Mouse (Mus musculus) hindbrain, embryonic 12.5 days (tissue): ENCODE results near the gene Adgrl3. TPM values are rescaled to one million over a fixed set of nuclear protein-coding genes. Genes with fewer than 3 reads are reported as not detected.
A peak's percentile ranks its signal among the peaks of the same experiment; 100 is the strongest.

Experiments used
- ATAC-seq: fragments of 200-750 bp; cut with Nextera tagmentation; 2 replicates; pipeline ENCODE4 v1.8.0; 2017; ENCODE audit warnings: moderate TSS enrichment; ENCODE audit not compliant: low FRiP score
- H3K27ac ChIP-seq: fragments of 300-500 bp; sonication (generic); 2 replicates; pipeline ENCODE4 v1.5.1; 2016; ENCODE audit warnings: mild to moderate bottlenecking
- H3K27me3 ChIP-seq: fragments of 300-500 bp; sonication (generic); 2 replicates; pipeline ENCODE4 v1.6.1; 2016; ENCODE audit warnings: mild to moderate bottlenecking
- H3K36me3 ChIP-seq: fragments of 300-500 bp; sonication (generic); 2 replicates; pipeline ENCODE4 v1.6.1; 2016; ENCODE audit warnings: mild to moderate bottlenecking
- H3K4me1 ChIP-seq: fragments of 300-500 bp; sonication (generic); 2 replicates; pipeline ENCODE4 v1.6.1; 2016
- H3K4me2 ChIP-seq: fragments of 300-500 bp; sonication (generic); replicated peaks from 2 replicates; pipeline ENCODE4 v1.6.1; 2016; ENCODE audit warnings: mild to moderate bottlenecking
- H3K4me3 ChIP-seq: fragments of 300-500 bp; sonication (generic); 2 replicates; pipeline ENCODE4 v1.5.1; 2016; ENCODE audit warnings: mild to moderate bottlenecking
- H3K9ac ChIP-seq: fragments of 300-500 bp; sonication (generic); 2 replicates; pipeline ENCODE4 v1.6.1; 2016; ENCODE audit warnings: mild to moderate bottlenecking, moderate library complexity
- H3K9me3 ChIP-seq: fragments of 300-500 bp; sonication (generic); replicated peaks from 2 replicates; pipeline ENCODE4 v1.6.1; 2016; ENCODE audit warnings: mild to moderate bottlenecking
- WGBS: fragments of 180-500 bp; shearing (Covaris S2); methylation state at CpG from one replicate; pipeline ENCODE4 v1.1.7; 2016; 5-methylcytosine and 5-hydroxymethylcytosine counted together
- polyA plus RNA-seq: library from polyadenylated mRNA; unstranded; fragments of >200 nt; fragmentation: Nextera tagmentation; extraction: Ambion mirVana; gene quantifications from 2 replicates; pipeline ENCODE4 v1.2.1, GENCODE M21; 2016

Gene Adgrl3
- polyA plus RNA-seq, 1 experiment from 2014 or later = 54.9 TPM

DNA sequence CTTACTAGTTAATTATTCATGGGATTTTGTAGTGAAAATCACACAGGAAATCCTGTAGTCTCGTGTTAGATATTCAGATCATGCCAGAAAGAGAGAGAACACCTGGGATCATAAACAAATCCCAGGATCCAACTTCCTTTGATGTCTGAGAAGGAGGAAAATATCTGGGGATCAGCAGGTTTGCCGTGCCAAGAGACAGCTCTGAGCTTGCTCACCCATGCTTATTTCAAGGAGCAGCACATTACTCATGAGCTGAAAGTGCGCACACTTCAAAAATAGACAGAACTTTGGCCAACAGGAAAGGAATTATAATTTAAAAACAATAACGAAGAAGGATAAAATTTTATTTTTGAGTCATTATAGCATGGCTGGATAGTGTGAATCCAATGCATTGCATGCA lies 446.0 kb downstream of the Adgrl3 start:
- Histone ChIP-seq H3K9ac (no peak overlapping the region), H3K9me3 (no peaks in the 10 kb centered on the region), H3K27ac (no peak overlapping the region), H3K4me2 (no peak overlapping the region), H3K27me3 (no peaks in the 10 kb centered on the region), H3K4me3 (no peak overlapping the region), H3K4me1 (no peaks in the 10 kb centered on the region), H3K36me3 (no peaks in the 10 kb centered on the region)
- no peak for ATAC-seq
- WGBS = 76% methylated on average over 4 of the region's 4 CpGs

DNA sequence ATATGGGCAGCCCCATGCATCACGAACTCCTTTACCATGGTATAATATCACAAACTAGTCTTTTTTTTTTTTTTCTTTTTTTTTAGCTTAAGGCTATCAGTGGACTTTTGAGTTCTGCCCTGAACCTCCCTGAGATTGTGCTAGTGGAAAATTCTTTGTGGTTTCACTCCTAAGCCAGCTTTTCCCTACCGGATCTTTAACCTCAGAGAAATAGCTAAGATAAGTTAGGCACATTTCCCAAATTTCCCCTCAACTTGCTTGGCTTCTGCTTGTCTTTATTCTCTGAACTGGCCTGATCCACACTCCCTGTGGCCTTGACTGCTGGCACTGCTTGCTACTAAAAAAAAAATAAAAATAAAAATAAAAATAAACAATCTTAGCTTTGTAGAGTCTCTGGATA lies 454.7 kb downstream of the Adgrl3 start:
- Histone ChIP-seq H3K9me3 (no peaks in the 10 kb centered on the region), H3K36me3 (no peaks in the 10 kb centered on the region), H3K4me2 (no peak overlapping the region), H3K9ac (no peak overlapping the region), H3K27me3 (no peaks in the 10 kb centered on the region), H3K27ac (no peak overlapping the region), H3K4me1 (no peaks in the 10 kb centered on the region), H3K4me3 (no peak overlapping the region)
- 81% methylated on average over 2 of the region's 2 CpGs for WGBS
- no peak for ATAC-seq

DNA sequence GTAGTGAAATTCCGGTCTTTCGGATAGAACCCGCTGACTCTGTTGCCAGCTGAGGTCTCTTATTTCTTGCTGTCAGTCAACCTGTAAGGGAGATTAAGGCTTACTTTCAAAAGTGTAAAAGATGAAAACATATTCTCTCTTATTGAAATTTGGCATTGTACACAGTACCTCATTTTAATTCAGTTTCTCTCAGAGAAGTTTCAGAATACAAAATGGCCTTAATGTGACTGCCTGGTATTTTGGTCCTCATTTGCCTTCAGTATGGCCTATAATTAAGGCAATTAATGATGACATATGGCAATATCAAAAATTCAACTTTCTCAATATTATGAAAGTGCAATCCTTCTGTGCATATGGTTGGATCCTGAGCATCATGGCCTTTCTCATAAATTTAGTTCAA lies 455.5 kb downstream of the Adgrl3 start:
- no peak overlapping the region for H3K27ac ChIP-seq
- no peaks in the 10 kb centered on the region for H3K36me3 ChIP-seq
- no peak overlapping the region for H3K4me3 ChIP-seq
- H3K4me1 ChIP-seq = no peaks in the 10 kb centered on the region
- WGBS = 89% methylated on average over 3 of the region's 3 CpGs
- no peak overlapping the region for H3K9ac ChIP-seq
- no peaks in the 10 kb centered on the region for H3K9me3 ChIP-seq
- no peaks in the 10 kb centered on the region for H3K27me3 ChIP-seq
- H3K4me2 ChIP-seq = no peak overlapping the region
- ATAC-seq = no peak

DNA sequence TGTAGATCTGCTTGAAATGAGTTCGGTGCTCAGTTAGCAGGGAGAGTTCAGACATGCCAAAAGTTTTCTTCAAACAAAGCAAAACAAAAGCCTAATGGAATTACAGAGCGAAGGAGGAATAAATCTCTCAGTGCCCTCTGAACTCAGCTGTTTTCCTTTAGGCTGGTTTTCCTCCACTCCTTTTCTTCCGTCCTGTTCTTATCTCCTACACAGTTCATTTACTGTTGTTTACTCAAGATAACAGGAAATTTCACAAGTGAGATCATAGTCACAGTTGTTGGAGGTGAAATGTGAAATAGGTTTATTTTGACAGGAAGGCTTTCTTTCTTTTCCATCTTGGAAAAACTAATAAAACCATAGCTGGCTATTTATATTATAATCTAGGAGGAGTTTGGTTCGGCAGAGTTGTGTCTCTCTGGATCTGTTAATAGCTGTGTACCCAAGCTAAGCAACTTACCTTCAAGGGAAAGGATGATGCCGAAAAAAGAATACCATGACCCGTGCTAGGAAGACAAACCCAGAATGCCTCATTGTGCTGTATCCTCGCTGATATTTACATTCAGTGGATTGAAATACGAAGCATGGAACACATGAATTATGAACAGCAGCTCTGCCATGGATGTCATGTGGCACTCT lies 456.2 kb downstream of the Adgrl3 start:
- ATAC-seq = no peak

DNA sequence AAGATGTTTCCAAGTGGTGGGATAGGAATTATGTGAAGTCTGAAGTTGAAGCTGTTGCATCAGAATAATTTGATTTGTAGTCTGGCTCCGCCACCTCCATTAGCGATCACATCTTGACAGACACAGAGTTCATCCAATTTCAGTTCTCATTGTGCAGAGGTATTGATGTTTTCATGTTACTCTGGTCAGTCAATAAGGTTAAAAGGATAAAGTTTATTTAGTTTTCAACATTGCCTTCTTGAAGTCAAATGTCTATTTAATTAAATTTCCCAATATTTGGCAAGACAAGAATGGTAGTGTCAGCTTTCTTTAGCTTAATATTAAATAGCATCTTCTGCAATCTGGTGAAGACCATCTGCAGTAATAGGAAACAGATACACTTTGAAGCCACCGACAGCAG lies 461.0 kb downstream of the Adgrl3 start:
- H3K4me3 ChIP-seq = no peak overlapping the region

More for the DNA sequence above, 456.2 kb downstream of the Adgrl3 start:
- Histone ChIP-seq H3K36me3 (no peaks in the 10 kb centered on the region), H3K27me3 (no peaks in the 10 kb centered on the region), H3K4me2 (no peak overlapping the region), H3K9me3 (no peaks in the 10 kb centered on the region), H3K4me1 (no peaks in the 10 kb centered on the region), H3K9ac (no peak overlapping the region), H3K27ac (no peak overlapping the region), H3K4me3 (no peak overlapping the region)
- whole genome bisulfite sequencing = 71% methylated on average over 8 of the region's 8 CpGs

DNA sequence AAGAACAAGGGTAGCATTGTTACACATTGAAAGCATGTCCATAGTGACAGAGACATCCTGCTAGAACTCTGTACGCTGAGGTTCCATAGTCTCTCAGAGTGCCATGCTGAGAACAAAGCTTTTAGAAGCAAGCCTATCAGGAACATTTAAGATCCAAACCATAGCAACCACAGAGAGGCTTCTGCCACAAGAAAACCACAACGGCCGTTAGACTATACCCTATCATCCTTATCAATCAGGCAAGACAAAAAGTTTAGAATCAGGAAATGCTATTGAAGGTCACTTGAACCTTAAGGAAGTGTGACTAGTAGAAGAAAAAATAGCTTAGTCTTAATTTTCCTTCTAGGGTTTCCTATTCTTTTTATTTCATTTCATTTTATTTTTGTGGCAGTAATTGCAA lies 464.0 kb downstream of the Adgrl3 start:
- no peak overlapping the region for H3K9ac ChIP-seq
- H3K27me3 ChIP-seq = no peaks in the 10 kb centered on the region
- H3K4me3 ChIP-seq = no peak overlapping the region
- no peak overlapping the region for H3K4me2 ChIP-seq
- no peak overlapping the region for H3K27ac ChIP-seq
- no peaks in the 10 kb centered on the region for H3K9me3 ChIP-seq
- no peaks in the 10 kb centered on the region for H3K4me1 ChIP-seq
- ATAC-seq = no peak
- H3K36me3 ChIP-seq = no peaks in the 10 kb centered on the region
- 34% methylated on average over 3 of the region's 3 CpGs for WGBS

More for the DNA sequence above, 461.0 kb downstream of the Adgrl3 start:
- no peaks in the 10 kb centered on the region for H3K36me3 ChIP-seq
- H3K4me2 ChIP-seq = no peak overlapping the region
- WGBS = 81% methylated on average over 3 of the region's 3 CpGs
- no peak overlapping the region for H3K27ac ChIP-seq
- H3K9ac ChIP-seq = no peak overlapping the region
- H3K9me3 ChIP-seq = no peaks in the 10 kb centered on the region
- no peaks in the 10 kb centered on the region for H3K27me3 ChIP-seq
- no peak for ATAC-seq
- no peaks in the 10 kb centered on the region for H3K4me1 ChIP-seq

DNA sequence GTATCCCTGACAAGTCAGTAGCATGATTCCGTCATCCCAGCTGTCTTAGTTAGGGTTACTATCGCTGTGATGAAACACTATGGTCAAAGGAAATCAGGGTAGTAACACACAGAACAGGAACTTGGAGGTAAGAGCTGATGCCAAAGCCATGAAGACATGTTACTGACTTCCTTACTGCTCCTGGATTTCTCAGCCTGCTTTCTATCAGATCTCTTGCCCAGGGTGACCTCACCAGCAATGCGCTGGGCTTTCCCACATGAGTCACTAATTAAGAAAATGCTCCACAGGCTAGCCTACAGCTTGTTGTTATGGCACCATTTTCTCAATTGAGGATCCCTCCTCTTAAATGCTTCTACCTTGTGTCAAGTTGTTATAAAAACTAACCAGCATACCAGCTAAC lies 481.1 kb downstream of the Adgrl3 start:
- no peak overlapping the region for H3K27ac ChIP-seq
- H3K4me2 ChIP-seq = no peak overlapping the region
- H3K9ac ChIP-seq = no peak overlapping the region
- 91% methylated on average over 3 of the region's 3 CpGs for WGBS
- H3K27me3 ChIP-seq = no peaks in the 10 kb centered on the region
- H3K36me3 ChIP-seq = no peaks in the 10 kb centered on the region
- no peaks in the 10 kb centered on the region for H3K4me1 ChIP-seq
- ATAC-seq = no peak
- H3K9me3 ChIP-seq = no peaks in the 10 kb centered on the region
- no peak overlapping the region for H3K4me3 ChIP-seq

DNA sequence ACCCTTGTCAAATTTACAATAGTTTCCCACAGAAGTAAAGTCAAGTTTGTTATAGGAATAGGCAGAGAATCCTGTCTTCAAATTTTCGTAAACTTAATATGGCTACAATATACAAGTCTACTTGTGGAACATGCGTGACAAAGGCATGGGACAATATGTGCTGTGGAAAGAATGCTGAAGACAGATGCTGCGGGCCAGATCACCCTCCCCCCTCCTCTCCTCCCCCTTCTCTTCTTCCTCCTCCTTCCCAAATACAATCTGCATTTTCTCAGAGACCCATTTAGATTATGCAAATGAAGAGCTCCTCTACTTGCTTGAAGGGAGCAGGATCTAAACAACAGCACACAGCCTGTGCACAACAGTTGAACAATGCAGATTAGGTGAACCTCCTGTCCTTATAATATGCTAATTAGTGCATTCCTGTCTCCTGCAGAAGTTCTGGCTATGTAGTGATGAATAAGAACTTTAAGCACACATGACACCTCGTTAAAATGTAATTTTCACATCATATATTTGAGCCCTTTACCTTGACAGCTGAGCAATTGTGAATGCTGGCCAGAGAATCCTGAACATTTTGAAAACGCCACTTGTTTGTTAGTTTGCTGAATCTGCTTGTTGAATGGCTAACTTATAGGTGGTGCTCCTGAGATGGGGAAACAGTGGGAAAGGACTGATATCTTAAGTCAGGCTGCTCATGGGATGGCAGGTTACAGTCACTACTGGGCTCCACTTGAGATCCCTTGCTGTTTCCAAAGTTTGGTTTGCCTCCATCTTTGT lies 499.0 kb downstream of the Adgrl3 start:
- WGBS = 27% methylated on average over 5 of the region's 5 CpGs
- H3K36me3 ChIP-seq = no peaks in the 10 kb centered on the region
- no peak overlapping the region for H3K9ac ChIP-seq
- no peaks in the 10 kb centered on the region for H3K27me3 ChIP-seq
- H3K4me2 ChIP-seq = peak overlapping the region; percentile 17
- peaks cover 15% of the 10 kb centered on the region for H3K4me1 ChIP-seq
- no peak overlapping the region for H3K4me3 ChIP-seq
- no peaks in the 10 kb centered on the region for H3K9me3 ChIP-seq
- 0 out of 2 replicates have a peak overlapping the region, but pooled peaks have one; percentile 23 for H3K27ac ChIP-seq
- peak; percentile 75 for ATAC-seq

DNA sequence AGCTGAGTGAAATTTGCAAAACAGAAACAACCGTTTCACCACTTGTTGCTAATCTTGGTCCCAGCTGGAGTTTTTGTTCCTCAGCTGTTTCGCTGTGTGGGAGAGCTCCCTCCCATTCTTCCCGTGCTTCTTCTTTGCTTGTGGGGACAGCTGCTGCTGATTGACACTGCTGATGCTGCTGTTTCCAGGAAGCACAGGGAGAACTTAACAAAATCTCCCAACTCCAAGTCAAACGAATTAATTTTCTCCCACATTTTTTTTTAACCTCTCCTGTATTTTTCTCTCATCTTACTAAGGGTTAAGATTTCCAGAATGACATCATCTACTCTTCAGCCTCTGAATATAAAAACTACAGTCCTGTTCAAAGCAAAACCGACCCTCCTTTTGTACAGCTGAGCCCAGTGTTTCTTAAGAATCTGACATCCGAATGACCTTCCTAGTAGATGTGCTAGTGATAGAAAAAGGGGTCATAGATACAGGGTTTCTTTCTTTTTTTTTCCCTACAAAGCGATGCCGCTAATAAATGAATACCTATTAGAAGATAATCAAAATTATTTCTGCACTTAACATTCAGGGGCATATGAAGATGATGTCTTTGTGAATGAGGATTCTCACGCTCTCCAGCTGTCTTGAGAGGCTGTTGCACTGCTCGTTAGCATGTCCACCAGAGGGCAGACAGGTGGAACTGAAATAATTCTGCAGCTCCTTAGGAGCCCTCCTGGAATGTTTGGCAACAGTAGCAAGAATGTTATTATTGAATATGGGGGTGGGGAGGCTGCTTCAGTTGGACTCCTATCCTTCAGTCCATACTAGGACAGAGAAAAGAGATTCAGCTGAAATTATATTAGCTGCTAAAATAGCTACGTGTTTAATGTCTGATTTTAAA lies 499.8 kb downstream of the Adgrl3 start:
- no peak overlapping the region for H3K4me3 ChIP-seq
- 15% methylated on average over 11 of the region's 11 CpGs for WGBS
- no peak overlapping the region for H3K9ac ChIP-seq
- no peaks in the 10 kb centered on the region for H3K27me3 ChIP-seq
- H3K36me3 ChIP-seq = no peaks in the 10 kb centered on the region
- H3K4me1 ChIP-seq = peaks cover 15% of the 10 kb centered on the region
- ATAC-seq = peak; percentile 71
- no peaks in the 10 kb centered on the region for H3K9me3 ChIP-seq
- 0 out of 2 replicates have a peak overlapping the region, but pooled peaks have one; percentile 23 for H3K27ac ChIP-seq
- peak overlapping the region; percentile 17 for H3K4me2 ChIP-seq

DNA sequence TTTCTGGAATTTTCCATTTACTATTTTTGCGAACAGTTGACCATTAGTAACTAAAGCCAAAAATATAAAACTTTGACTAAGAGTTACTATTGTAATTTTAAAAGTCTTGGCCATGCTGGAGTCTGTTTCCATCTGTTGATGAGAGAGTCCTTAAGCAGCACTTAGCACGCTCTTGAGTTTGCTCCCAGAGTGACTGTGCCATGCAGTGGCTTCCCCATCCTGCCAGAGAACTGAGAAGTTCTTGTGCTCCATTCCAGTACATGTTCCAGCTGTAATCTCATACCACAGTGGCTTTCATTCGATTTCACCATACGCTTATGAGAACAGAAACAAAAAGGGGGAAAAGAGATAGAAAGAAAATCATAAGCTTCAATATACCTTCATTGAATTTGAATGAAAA lies 502.8 kb downstream of the Adgrl3 start:
- no peaks in the 10 kb centered on the region for H3K27me3 ChIP-seq
- no peak for ATAC-seq
- no peak overlapping the region for H3K9ac ChIP-seq
- no peak overlapping the region for H3K4me2 ChIP-seq
- H3K4me3 ChIP-seq = no peak overlapping the region
- no peaks in the 10 kb centered on the region for H3K9me3 ChIP-seq
- H3K36me3 ChIP-seq = no peaks in the 10 kb centered on the region
- 89% methylated on average over 4 of the region's 4 CpGs for WGBS
- H3K4me1 ChIP-seq = peaks cover 15% of the 10 kb centered on the region
- no peak overlapping the region for H3K27ac ChIP-seq

DNA sequence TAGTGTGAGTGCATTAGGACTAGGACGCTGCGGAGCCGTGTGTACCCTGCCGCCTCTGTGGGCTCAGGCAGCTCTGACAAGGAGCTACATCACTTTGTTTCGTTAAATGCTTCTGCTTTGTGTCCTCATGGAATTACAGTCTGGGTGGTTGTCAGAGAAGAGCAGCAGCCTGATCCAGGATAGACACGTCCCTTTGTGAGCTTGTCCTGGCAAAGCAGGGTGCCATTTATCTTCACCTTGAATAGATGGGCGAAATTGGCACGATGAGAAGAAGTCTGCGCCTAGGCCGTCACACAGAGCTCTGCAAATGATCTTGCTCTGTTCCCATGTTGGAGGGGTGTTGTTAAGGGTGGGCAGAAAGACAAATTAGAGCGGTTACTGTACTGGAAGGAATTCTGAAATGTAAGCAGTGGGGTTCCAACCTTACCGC lies 504.6 kb downstream of the Adgrl3 start:
- H3K27ac ChIP-seq = no peak overlapping the region
- 76% methylated on average over 12 of the region's 12 CpGs for WGBS
- no peak overlapping the region for H3K4me2 ChIP-seq

DNA sequence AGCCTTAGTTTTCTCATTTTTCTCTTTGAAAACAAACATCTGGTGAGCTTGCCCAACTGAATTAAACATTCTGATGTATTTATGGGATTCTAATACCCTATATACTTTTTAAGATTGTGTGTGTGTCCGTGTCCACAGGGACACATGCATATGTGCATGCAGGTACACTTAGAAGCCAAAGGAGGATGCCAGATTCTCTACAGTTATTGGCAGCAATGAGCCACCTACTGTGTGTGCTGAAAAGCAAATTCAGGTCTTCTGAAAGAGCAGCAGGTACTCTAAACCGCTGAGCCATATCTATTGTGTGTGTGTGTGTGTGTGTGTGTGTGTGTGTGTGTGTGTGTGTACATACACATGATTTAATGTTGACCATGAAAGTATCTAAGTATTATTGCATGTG lies 505.4 kb downstream of the Adgrl3 start:
- no peaks in the 10 kb centered on the region for H3K27me3 ChIP-seq
- H3K4me1 ChIP-seq = no peaks in the 10 kb centered on the region
- WGBS = 86% methylated on average over 2 of the region's 2 CpGs
- H3K27ac ChIP-seq = no peak overlapping the region
- no peak for ATAC-seq
- H3K9me3 ChIP-seq = no peaks in the 10 kb centered on the region
- no peaks in the 10 kb centered on the region for H3K36me3 ChIP-seq
- no peak overlapping the region for H3K9ac ChIP-seq
- H3K4me3 ChIP-seq = no peak overlapping the region
- no peak overlapping the region for H3K4me2 ChIP-seq

More for the DNA sequence above, 504.6 kb downstream of the Adgrl3 start:
- Histone ChIP-seq H3K4me1 (peaks cover 6% of the 10 kb centered on the region), H3K27me3 (no peaks in the 10 kb centered on the region), H3K9ac (no peak overlapping the region), H3K36me3 (no peaks in the 10 kb centered on the region), H3K9me3 (no peaks in the 10 kb centered on the region), H3K4me3 (no peak overlapping the region)
- no peak for ATAC-seq
